Mouse (Mus musculus) limb, embryonic 14.5 days (tissue): ENCODE data around the gene 1700123O20Rik. TPM values are rescaled to one million over a fixed set of nuclear protein-coding genes. Genes with fewer than 3 reads are reported as not detected.

Experiments used
- ATAC-seq: fragments of 200-750 bp; cut with Nextera tagmentation; 2 replicates; pipeline ENCODE4 v1.8.0; 2017; ENCODE audit warnings: low read depth, moderate number of reproducible peaks, moderate TSS enrichment; ENCODE audit not compliant: low FRiP score
- DNase-seq: peaks from one replicate; pipeline ENCODE4 v3.0.0-alpha.2; 2015; ENCODE audit warnings: low spot score
- H3K27ac ChIP-seq: fragments of 300-500 bp; sonication (generic); replicated peaks from 2 replicates; pipeline ENCODE4 v1.5.1; 2014; ENCODE audit warnings: low read depth, mild to moderate bottlenecking, low read length, moderate library complexity, mixed read lengths
- H3K27me3 ChIP-seq: fragments of 300-500 bp; sonication (generic); 2 replicates; pipeline ENCODE4 v1.6.1; 2014; ENCODE audit warnings: low read length, mixed read lengths; ENCODE audit not compliant: control insufficient read depth, insufficient read depth
- H3K36me3 ChIP-seq: fragments of 300-500 bp; sonication (generic); 2 replicates; pipeline ENCODE4 v1.6.1; 2014; ENCODE audit warnings: mild to moderate bottlenecking, low read length, moderate library complexity, mixed read lengths; ENCODE audit not compliant: control insufficient read depth, insufficient read depth
- H3K4me1 ChIP-seq: fragments of 300-500 bp; sonication (generic); 2 replicates; pipeline ENCODE4 v1.6.1; 2014; ENCODE audit warnings: antibody characterized with exemption, low read length, mixed read lengths; ENCODE audit not compliant: control insufficient read depth, insufficient read depth
- H3K4me2 ChIP-seq: fragments of 300-500 bp; sonication (generic); replicated peaks from 2 replicates; pipeline ENCODE4 v1.6.1; 2014; ENCODE audit warnings: low read depth, mild to moderate bottlenecking, low read length, moderate library complexity; ENCODE audit not compliant: severe bottlenecking
- H3K4me3 ChIP-seq: fragments of 300-500 bp; sonication (generic); replicated peaks from 2 replicates; pipeline ENCODE4 v1.5.1; 2014; ENCODE audit warnings: low read length
- H3K9ac ChIP-seq: fragments of 300-500 bp; sonication (generic); 2 replicates; pipeline ENCODE4 v1.6.1; 2014; ENCODE audit warnings: mild to moderate bottlenecking, low read depth, low read length, moderate library complexity; ENCODE audit not compliant: severe bottlenecking
- H3K9me3 ChIP-seq: fragments of 300-500 bp; sonication (generic); 2 replicates; pipeline ENCODE4 v1.6.1; 2016; ENCODE audit warnings: low read length; ENCODE audit not compliant: control insufficient read depth
- POLR2A ChIP-seq: fragments of 200-500 bp; IDR thresholded peaks from 2 replicates; pipeline ENCODE4 v1.8.0; 2012; ENCODE audit warnings: inconsistent platforms, mild to moderate bottlenecking, moderate library complexity, borderline replicate concordance; ENCODE audit not compliant: insufficient read depth, insufficient read length; ENCODE audit errors: extremely low read depth
- WGBS: fragments of 180-500 bp; shearing (Covaris S2); extraction: QIAGEN DNeasy Blood & Tissue Kit; methylation state at CpG from one replicate; pipeline ENCODE4 v1.1.7; 2014; 5-methylcytosine and 5-hydroxymethylcytosine counted together
- polyA plus RNA-seq, 2 experiments: library from polyadenylated mRNA; depleted of rRNA in 1 of 2; stranded (reverse) in 1 of 2; unstranded in 1 of 2; fragments of >200 nt; fragmentation: Nextera tagmentation in 1 of 2; extraction: Ambion mirVana in 1 of 2; gene quantifications; 2 replicates each; pipeline versions ENCODE4 v1.2.1 to v1.2.3; 2012 to 2014

1700123O20Rik gene
- polyA plus RNA-seq, 2 experiments = 82.3 to 90.2 TPM

GRCm38 (mm10) chr14:54703207-54703606, 17.2 kb downstream of the 1700123O20Rik start:
- Histone ChIP-seq H3K4me3 (no peak overlapping the region), H3K4me1 (no peaks in the 10 kb centered on the region), H3K27me3 (no peaks in the 10 kb centered on the region), H3K27ac (no peak overlapping the region), H3K4me2 (no peak overlapping the region), H3K36me3 (no peaks in the 10 kb centered on the region), H3K9me3 (no peaks in the 10 kb centered on the region), H3K9ac (peak overlapping the region; percentile 34; the same call in 1 of the 2 replicates)
- TF ChIP-seq POLR2A = no peak
- ATAC-seq (no peak), DNase-seq (no peak)
- 68% methylated on average over 10 of the region's 10 CpGs for WGBS

- Histone ChIP-seq H3K9ac (no peak overlapping the region), H3K4me3 (no peak overlapping the region), H3K27ac (no peak overlapping the region), H3K36me3 (no peaks in the 10 kb centered on the region), H3K4me1 (no peaks in the 10 kb centered on the region), H3K9me3 (no peaks in the 10 kb centered on the region), H3K4me2 (no peak overlapping the region), H3K27me3 (no peaks in the 10 kb centered on the region)
- no peak for TF ChIP-seq POLR2A
- no peak for ATAC-seq
- DNase-seq = no peak
- WGBS = 61% methylated on average over 5 of the region's 5 CpGs
Measured at GRCm38 (mm10) chr14:54705844-54706243, 19.8 kb downstream of the 1700123O20Rik start.

GRCm38 (mm10) chr14:54706589-54707320, 20.7 kb downstream of the 1700123O20Rik start:
- H3K4me2 ChIP-seq = no peak overlapping the region
- H3K4me3 ChIP-seq = no peak overlapping the region
- no peak overlapping the region for H3K27ac ChIP-seq
- no peak overlapping the region for H3K9ac ChIP-seq
- WGBS = 58% methylated on average over 17 of the region's 17 CpGs
- H3K9me3 ChIP-seq = no peaks in the 10 kb centered on the region
- ATAC-seq = no peak
- H3K4me1 ChIP-seq = no peaks in the 10 kb centered on the region
- H3K27me3 ChIP-seq = no peaks in the 10 kb centered on the region
- H3K36me3 ChIP-seq = no peaks in the 10 kb centered on the region
- TF ChIP-seq POLR2A = no peak
- DNase-seq = no peak

- no peak overlapping the region for H3K4me2 ChIP-seq
- H3K9ac ChIP-seq = no peak overlapping the region
- no peak for TF ChIP-seq POLR2A
- H3K4me3 ChIP-seq = no peak overlapping the region
- H3K4me1 ChIP-seq = no peaks in the 10 kb centered on the region
- no peaks in the 10 kb centered on the region for H3K36me3 ChIP-seq
- no peaks in the 10 kb centered on the region for H3K9me3 ChIP-seq
- no peak overlapping the region for H3K27ac ChIP-seq
- H3K27me3 ChIP-seq = no peaks in the 10 kb centered on the region
- WGBS = 87% methylated on average over 9 of the region's 9 CpGs
- ATAC-seq (no peak), DNase-seq (no peak)
Measured at GRCm38 (mm10) chr14:54709054-54709453, 23.0 kb downstream of the 1700123O20Rik start.

GRCm38 (mm10) chr14:54712074-54712473, 26.1 kb downstream of the 1700123O20Rik start, which contains the start of gene Cebpe:
Cebpe (minus strand) TSS chr14:54712174.
- H3K9ac ChIP-seq = no peak within 1 kb of the TSS
- no peaks in the 10 kb centered on the region for H3K9me3 ChIP-seq
- H3K4me3 ChIP-seq = no peak within 1 kb of the TSS
- no peak for TF ChIP-seq POLR2A
- no peak within 1 kb of the TSS for H3K27ac ChIP-seq
- no peaks in the 10 kb centered on the region for H3K27me3 ChIP-seq
- no peaks in the 10 kb centered on the region for H3K36me3 ChIP-seq
- H3K4me1 ChIP-seq = no peaks in the 10 kb centered on the region
- 85% methylated on average over 7 of the region's 7 CpGs for WGBS
- ATAC-seq = no peak
- H3K4me2 ChIP-seq = no peak within 1 kb of the TSS
- no peak for DNase-seq
